Mouse (Mus musculus) cerebellum, adult 2 months (tissue): ENCODE results near the gene Ssh2.

Experiments
- CTCF ChIP-seq: fragments of 200-500 bp; IDR thresholded peaks from 2 replicates; pipeline ENCODE4 v1.5.1; 2011; ENCODE audit warnings: low read depth, mild to moderate bottlenecking, control low read depth, low read length, moderate library complexity, borderline replicate concordance; ENCODE audit not compliant: insufficient read depth
- POLR2A ChIP-seq: fragments of 200-500 bp; IDR thresholded peaks from 2 replicates; pipeline ENCODE4 v1.6.1; 2011; ENCODE audit warnings: low read length, control low read depth, borderline replicate concordance; ENCODE audit not compliant: insufficient read depth

DNA sequence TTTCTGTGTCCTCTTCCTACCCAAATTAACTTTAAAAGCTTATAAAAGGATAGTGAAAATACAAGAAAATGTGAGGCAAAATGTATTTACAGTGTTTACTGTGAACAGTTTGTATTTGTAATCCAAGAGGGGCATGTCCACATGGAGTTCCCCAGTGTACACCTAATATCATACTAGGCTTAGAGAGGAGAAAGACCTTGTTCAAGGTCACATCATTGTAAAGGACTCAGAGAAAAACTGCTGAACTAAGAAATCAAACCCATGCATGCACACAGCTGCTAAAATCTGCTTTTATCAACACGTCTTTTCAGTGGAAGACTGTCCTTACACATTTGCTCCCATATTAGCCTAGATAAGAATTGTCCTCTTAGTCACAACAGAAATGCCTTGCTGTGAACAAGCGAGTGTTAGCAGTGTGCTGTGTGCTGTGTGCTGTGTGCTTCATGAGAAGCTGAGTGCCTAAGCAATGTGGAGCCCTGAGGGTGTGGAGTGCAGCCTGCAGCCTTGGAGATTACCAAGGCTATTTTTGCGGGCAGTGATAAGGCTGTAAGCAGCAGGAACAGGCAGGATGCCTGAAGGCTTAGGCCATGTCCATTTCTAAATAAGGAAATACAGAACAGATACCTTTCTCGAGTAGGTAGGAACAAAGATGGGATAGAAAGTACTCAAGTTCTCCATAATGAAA lies 207.2 kb downstream of the Ssh2 start:
- TF ChIP-seq CTCF (no peak), POLR2A (no peak)
